Mouse (Mus musculus) heart, postnatal 0 days (tissue): ENCODE data around the gene Gpr152.

Experiments
- CTCF ChIP-seq: IDR thresholded peaks from 2 replicates; pipeline ENCODE4 v1.5.1; 2016; ENCODE audit warnings: antibody characterized with exemption, control low read depth, low read depth
- EP300 ChIP-seq: IDR thresholded peaks from 2 replicates; pipeline ENCODE4 v1.6.1; 2016; ENCODE audit warnings: antibody characterized with exemption, low read depth

- no peak for TF ChIP-seq CTCF
- no peak for TF ChIP-seq EP300
Observed at GRCm38 (mm10) chr19:4134354-4134753, 5.2 kb upstream of the Gpr152 start.
